Mouse (Mus musculus) hindbrain, embryonic 12.5 days (tissue): ENCODE data around the gene Psmb6. TPM values are rescaled to one million over a fixed set of nuclear protein-coding genes. Genes with fewer than 3 reads are reported as not detected.

Experiments used
- polyA plus RNA-seq: library from polyadenylated mRNA; unstranded; fragments of >200 nt; fragmentation: Nextera tagmentation; extraction: Ambion mirVana; gene quantifications from 2 replicates; pipeline ENCODE4 v1.2.1, GENCODE M21; 2016

Psmb6 gene
- polyA plus RNA-seq, 1 experiment from 2014 or later, result 744 TPM

Other genes with a start within 250 kb of the Psmb6 start
- gene Alox12e, start 202.7 kb upstream of the Psmb6 start, polyA plus RNA-seq, result not detected in 2 replicates
- gene Alox15, start 173.3 kb upstream of the Psmb6 start, polyA plus RNA-seq, result 0.09 TPM in 1 of 2 replicates, not detected in the other
- gene Pelp1, start 115.3 kb upstream of the Psmb6 start, polyA plus RNA-seq, result 40.2 and 40.4 TPM in 2 replicates
- 36.5 and 36.8 TPM in 2 replicates for gene Arrb2, start 92.7 kb upstream of the Psmb6 start, polyA plus RNA-seq
- gene Med11, start 73.4 kb upstream of the Psmb6 start, polyA plus RNA-seq, result 32.7 and 36.1 TPM in 2 replicates
- 0.60 and 1.1 TPM in 2 replicates for gene Zmynd15, start 65.9 kb upstream of the Psmb6 start, polyA plus RNA-seq
- 2.0 and 2.1 TPM in 2 replicates for gene Cxcl16, start 65.4 kb upstream of the Psmb6 start, polyA plus RNA-seq
- gene Tm4sf5, start 20.1 kb upstream of the Psmb6 start, polyA plus RNA-seq, result 0.36 TPM in 1 of 2 replicates, not detected in the other
- gene Vmo1, start 10.8 kb upstream of the Psmb6 start, polyA plus RNA-seq, result 0.34 TPM in 1 of 2 replicates, not detected in the other
- 0.36 TPM in 1 of 2 replicates, not detected in the other for gene Gltpd2, start 6.2 kb upstream of the Psmb6 start, polyA plus RNA-seq
- not detected in 2 replicates for gene Gm40193, start 7.6 kb downstream of the Psmb6 start, polyA plus RNA-seq
- 7.2 and 7.8 TPM in 2 replicates for gene Pld2, start 14.7 kb downstream of the Psmb6 start, polyA plus RNA-seq
- 17.3 and 19.1 TPM in 2 replicates for gene Mink1, start 37.5 kb downstream of the Psmb6 start, polyA plus RNA-seq
- gene 4930544D05Rik, start 90.5 kb downstream of the Psmb6 start, polyA plus RNA-seq, result not detected in 2 replicates
- gene Chrne, start 93.8 kb downstream of the Psmb6 start, polyA plus RNA-seq, result not detected in 2 replicates
- gene Gp1ba, start 113.8 kb downstream of the Psmb6 start, polyA plus RNA-seq, result 0.10 and 0.38 TPM in 2 replicates
- gene Rnf167, start 121.9 kb downstream of the Psmb6 start, polyA plus RNA-seq, result 96.0 and 102 TPM in 2 replicates
- 145 and 148 TPM in 2 replicates for gene Slc25a11, start 122.1 kb downstream of the Psmb6 start, polyA plus RNA-seq
- gene Pfn1, start 129.3 kb downstream of the Psmb6 start, polyA plus RNA-seq, result 1,190 and 1,267 TPM in 2 replicates
- gene Eno3, start 131.8 kb downstream of the Psmb6 start, polyA plus RNA-seq, result 14.9 and 18.5 TPM in 2 replicates
- 143 and 144 TPM in 2 replicates for gene Spag7, start 144.0 kb downstream of the Psmb6 start, polyA plus RNA-seq
- 15.2 and 15.7 TPM in 2 replicates for gene Camta2, start 162.7 kb downstream of the Psmb6 start, polyA plus RNA-seq
- 0.99 and 1.4 TPM in 2 replicates for gene Inca1, start 174.8 kb downstream of the Psmb6 start, polyA plus RNA-seq
- gene Kif1c, start 175.2 kb downstream of the Psmb6 start, polyA plus RNA-seq, result 2.3 and 3.0 TPM in 2 replicates
- gene Zfp3, start 238.8 kb downstream of the Psmb6 start, polyA plus RNA-seq, result 11.1 and 12.7 TPM in 2 replicates